Mouse (Mus musculus) lung, embryonic 15.5 days (tissue): ENCODE data around the gene Gtf3c5. TPM values are rescaled to one million over a fixed set of nuclear protein-coding genes. Genes with fewer than 3 reads are reported as not detected.

Source experiments
- ATAC-seq: fragments of 200-750 bp; cut with Nextera tagmentation; 2 replicates; pipeline ENCODE4 v1.8.0; 2017; ENCODE audit warnings: moderate number of reproducible peaks, borderline replicate concordance; ENCODE audit not compliant: low FRiP score, low TSS enrichment; ENCODE audit errors: extremely low read depth
- H3K27ac ChIP-seq: fragments of 300-500 bp; sonication (generic); 2 replicates; pipeline ENCODE4 v1.5.1; 2015; ENCODE audit warnings: moderate library complexity, mild to moderate bottlenecking, inconsistent platforms
- H3K27me3 ChIP-seq: fragments of 300-500 bp; sonication (generic); 2 replicates; pipeline ENCODE4 v1.6.1; 2015; ENCODE audit warnings: inconsistent platforms
- H3K36me3 ChIP-seq: fragments of 300-500 bp; sonication (generic); 2 replicates; pipeline ENCODE4 v1.6.1; 2015; ENCODE audit warnings: inconsistent platforms
- H3K4me1 ChIP-seq: fragments of 300-500 bp; sonication (generic); 2 replicates; pipeline ENCODE4 v1.6.1; 2015; ENCODE audit warnings: inconsistent platforms
- H3K4me2 ChIP-seq: fragments of 300-500 bp; sonication (generic); 2 replicates; pipeline ENCODE4 v1.6.1; 2015; ENCODE audit warnings: inconsistent platforms, mild to moderate bottlenecking, moderate library complexity
- H3K4me3 ChIP-seq: fragments of 300-500 bp; sonication (generic); 2 replicates; pipeline ENCODE4 v1.5.1; 2015; ENCODE audit warnings: mild to moderate bottlenecking, inconsistent platforms
- H3K9ac ChIP-seq: fragments of 300-500 bp; sonication (generic); 2 replicates; pipeline ENCODE4 v1.6.1; 2015; ENCODE audit warnings: inconsistent platforms
- H3K9me3 ChIP-seq: fragments of 300-500 bp; sonication (generic); 2 replicates; pipeline ENCODE4 v1.6.1; 2016; ENCODE audit warnings: inconsistent platforms
- whole genome bisulfite sequencing: fragments of 180-500 bp; shearing (Covaris S2); methylation state at CpG from one replicate; pipeline ENCODE4 v1.1.7; 2015; 5-methylcytosine and 5-hydroxymethylcytosine counted together
- polyA plus RNA-seq: library from polyadenylated mRNA; unstranded; fragments of >200 nt; fragmentation: Nextera tagmentation; extraction: Ambion mirVana; gene quantifications from 2 replicates; pipeline ENCODE4 v1.2.1, GENCODE M21; 2015

Gene Gtf3c5
- polyA plus RNA-seq, 1 experiment from 2014 or later, result 46.7 TPM

DNA sequence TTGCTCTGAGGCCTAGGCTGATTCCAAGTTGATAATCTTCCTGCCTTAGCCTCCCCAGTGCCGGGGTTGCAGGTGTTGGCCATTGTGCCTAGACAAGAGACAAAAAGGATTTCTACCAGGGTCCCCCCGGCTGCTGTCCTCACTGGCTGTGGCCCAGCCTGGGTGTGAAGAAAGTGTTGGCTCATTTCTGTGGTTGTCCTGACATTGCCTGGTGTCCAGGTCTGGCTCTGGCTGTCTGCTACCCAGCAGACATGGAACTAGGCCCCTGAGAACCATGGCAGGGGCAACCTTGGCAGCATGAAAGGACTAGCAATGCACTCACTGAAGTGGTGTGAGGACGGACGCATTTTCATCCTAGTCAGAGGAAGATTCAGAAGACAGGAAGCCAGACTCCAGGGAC, 53.7 kb downstream of the Gtf3c5 start:
- Histone ChIP-seq H3K4me2 (no peak overlapping the region), H3K4me3 (no peak overlapping the region), H3K27ac (no peak overlapping the region), H3K27me3 (no peaks in the 10 kb centered on the region), H3K9me3 (no peaks in the 10 kb centered on the region), H3K9ac (no peak overlapping the region), H3K4me1 (peaks cover 51% of the 10 kb centered on the region), H3K36me3 (no peaks in the 10 kb centered on the region)
- 72% methylated on average over 4 of the region's 4 CpGs for WGBS
- ATAC-seq, result no peak

DNA sequence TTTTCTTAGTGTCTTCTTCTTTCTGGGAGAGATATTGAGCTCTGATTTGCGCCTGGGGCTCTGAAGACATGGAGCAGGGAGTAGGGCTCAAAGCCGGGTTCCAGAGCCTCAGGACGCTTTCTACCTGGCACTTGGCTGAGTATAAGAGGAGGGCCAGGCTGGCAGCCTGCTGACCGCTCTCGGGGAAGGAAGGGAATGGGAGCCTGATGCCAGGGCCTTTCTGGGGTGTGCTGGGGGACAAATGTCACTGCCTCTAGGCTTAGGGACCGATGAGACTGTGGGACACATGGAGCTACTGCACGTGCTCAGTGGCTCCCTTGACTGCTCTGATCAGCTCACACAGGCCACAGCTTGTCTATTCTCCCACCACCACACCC, 55.2 kb downstream of the Gtf3c5 start:
- ATAC-seq, result no peak
- Histone ChIP-seq H3K4me3 (no peak overlapping the region), H3K4me2 (no peak overlapping the region), H3K27ac (no peak overlapping the region), H3K4me1 (peaks cover 51% of the 10 kb centered on the region), H3K36me3 (no peaks in the 10 kb centered on the region), H3K9ac (no peak overlapping the region), H3K27me3 (no peaks in the 10 kb centered on the region), H3K9me3 (no peaks in the 10 kb centered on the region)
- 83% methylated on average over 7 of the region's 7 CpGs for WGBS

DNA sequence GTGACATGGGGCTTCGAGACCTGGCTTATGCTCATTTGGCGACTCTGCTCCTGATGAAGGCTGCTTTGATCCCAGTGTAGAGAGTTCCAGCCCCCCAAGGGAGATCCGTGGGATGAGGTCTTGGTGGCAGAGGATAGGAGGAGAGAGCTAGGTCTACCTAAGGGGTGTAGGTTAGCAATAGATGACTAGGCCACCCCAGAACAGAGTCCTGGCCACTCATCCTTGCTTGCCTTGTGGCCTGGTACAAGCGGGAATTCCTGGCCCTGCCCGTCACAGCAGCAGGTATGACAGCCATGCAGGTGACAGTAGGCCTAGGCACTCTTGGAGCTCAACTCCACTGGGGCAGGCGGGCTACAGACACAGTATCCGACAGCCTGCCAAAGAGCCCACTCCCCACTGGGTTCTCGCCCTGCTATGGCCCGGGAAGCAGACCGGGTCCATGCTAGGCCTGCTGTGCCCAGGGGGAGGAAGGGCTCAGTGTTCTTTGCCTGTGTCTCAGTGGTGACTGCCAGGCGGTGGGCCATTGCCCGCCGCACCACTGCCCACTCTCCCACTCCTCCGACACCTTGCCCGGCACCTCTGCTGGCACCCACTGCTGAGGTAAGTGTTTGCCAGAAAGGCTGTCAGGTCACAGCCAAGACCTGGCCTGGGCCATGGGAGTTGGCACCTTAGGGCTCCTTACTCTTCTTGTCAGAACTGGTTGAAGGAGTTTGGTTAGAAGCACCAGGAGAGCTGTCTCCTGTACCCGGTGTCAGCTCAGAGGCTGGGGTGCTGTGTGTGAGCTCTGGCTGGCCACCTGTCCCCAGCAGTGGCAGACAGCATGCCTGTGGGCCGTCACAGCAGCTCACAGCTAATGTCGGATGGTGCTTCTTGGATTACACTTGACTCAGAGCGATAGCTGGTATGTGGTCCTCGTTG, 55.9 kb downstream of the Gtf3c5 start:
- Histone ChIP-seq H3K4me2 (no peak overlapping the region), H3K4me3 (no peak overlapping the region), H3K36me3 (no peaks in the 10 kb centered on the region), H3K27me3 (no peaks in the 10 kb centered on the region), H3K27ac (no peak overlapping the region), H3K9me3 (no peaks in the 10 kb centered on the region), H3K4me1 (peaks cover 50% of the 10 kb centered on the region), H3K9ac (no peak overlapping the region)
- 84% methylated on average over 20 of the region's 20 CpGs for WGBS
- no peak for ATAC-seq

GRCm38 (mm10) chr2:28525943-28526876, 57.3 kb downstream of the Gtf3c5 start:
- H3K27me3 ChIP-seq, result no peaks in the 10 kb centered on the region
- ATAC-seq, result 0 out of 2 replicates have a peak, but pooled peaks have one; percentile 2
- H3K9me3 ChIP-seq, result no peaks in the 10 kb centered on the region
- no peak overlapping the region for H3K9ac ChIP-seq
- peaks cover 43% of the 10 kb centered on the region for H3K4me1 ChIP-seq
- no peaks in the 10 kb centered on the region for H3K36me3 ChIP-seq
- peak overlapping the region; percentile 79 for H3K27ac ChIP-seq
- H3K4me2 ChIP-seq, result peak overlapping the region; percentile 19; the same call in 1 of the 2 replicates
- 36% methylated on average over 12 of the region's 12 CpGs for WGBS
- H3K4me3 ChIP-seq, result no peak overlapping the region

GRCm38 (mm10) chr2:28525219-28525942, 58.2 kb downstream of the Gtf3c5 start:
- H3K4me3 ChIP-seq, result no peak overlapping the region
- 12% methylated on average over 11 of the region's 11 CpGs for WGBS
- peak overlapping the region; percentile 23; the same call in 1 of the 2 replicates for H3K4me2 ChIP-seq
- H3K27me3 ChIP-seq, result no peaks in the 10 kb centered on the region
- H3K9me3 ChIP-seq, result no peaks in the 10 kb centered on the region
- no peak overlapping the region for H3K9ac ChIP-seq
- H3K4me1 ChIP-seq, result peaks cover 40% of the 10 kb centered on the region
- peak; percentile 64 for ATAC-seq
- H3K36me3 ChIP-seq, result no peaks in the 10 kb centered on the region
- H3K27ac ChIP-seq, result peak overlapping the region; percentile 79

- no peaks in the 10 kb centered on the region for H3K9me3 ChIP-seq
- peak overlapping the region; percentile 79; the same call in 1 of the 2 replicates for H3K27ac ChIP-seq
- no peaks in the 10 kb centered on the region for H3K27me3 ChIP-seq
- ATAC-seq, result no peak
- H3K4me2 ChIP-seq, result no peak overlapping the region
- H3K4me3 ChIP-seq, result no peak overlapping the region
- H3K9ac ChIP-seq, result no peak overlapping the region
- peaks cover 39% of the 10 kb centered on the region for H3K4me1 ChIP-seq
- no peaks in the 10 kb centered on the region for H3K36me3 ChIP-seq
- WGBS, result 80% methylated on average over 10 of the region's 10 CpGs
Observed at GRCm38 (mm10) chr2:28524406-28524805, 59.1 kb downstream of the Gtf3c5 start.

DNA sequence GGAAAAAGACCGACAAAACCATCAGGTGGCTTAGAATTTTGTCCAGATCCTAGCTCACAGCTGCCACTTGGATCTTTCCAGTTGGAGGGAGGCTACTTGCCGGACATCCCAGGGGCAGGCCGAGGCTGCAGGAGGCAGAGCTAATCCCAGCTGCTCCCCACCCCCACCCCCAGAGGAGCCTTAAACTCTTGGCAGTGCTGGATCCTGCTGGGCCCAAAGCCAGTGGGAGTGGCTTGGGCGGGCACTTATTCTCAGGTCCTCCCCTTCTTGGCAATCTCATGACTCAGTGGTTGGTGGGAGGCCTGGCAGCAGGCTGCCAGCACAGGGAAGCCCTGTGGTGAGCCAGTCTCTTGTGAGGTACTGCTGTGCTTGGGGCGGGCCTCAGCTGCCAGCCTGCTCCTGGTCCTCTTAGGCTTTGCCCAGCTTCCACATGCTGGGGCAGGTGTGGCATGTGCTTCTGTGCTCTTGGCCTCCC, 59.9 kb downstream of the Gtf3c5 start:
- no peaks in the 10 kb centered on the region for H3K27me3 ChIP-seq
- peak overlapping the region; percentile 7; the same call in 1 of the 2 replicates for H3K27ac ChIP-seq
- H3K9me3 ChIP-seq, result no peaks in the 10 kb centered on the region
- H3K4me3 ChIP-seq, result no peak overlapping the region
- 13% methylated on average over 5 of the region's 5 CpGs for WGBS
- no peak overlapping the region for H3K4me2 ChIP-seq
- H3K9ac ChIP-seq, result no peak overlapping the region
- H3K36me3 ChIP-seq, result no peaks in the 10 kb centered on the region
- peak; percentile 77 for ATAC-seq
- H3K4me1 ChIP-seq, result peaks cover 39% of the 10 kb centered on the region

DNA sequence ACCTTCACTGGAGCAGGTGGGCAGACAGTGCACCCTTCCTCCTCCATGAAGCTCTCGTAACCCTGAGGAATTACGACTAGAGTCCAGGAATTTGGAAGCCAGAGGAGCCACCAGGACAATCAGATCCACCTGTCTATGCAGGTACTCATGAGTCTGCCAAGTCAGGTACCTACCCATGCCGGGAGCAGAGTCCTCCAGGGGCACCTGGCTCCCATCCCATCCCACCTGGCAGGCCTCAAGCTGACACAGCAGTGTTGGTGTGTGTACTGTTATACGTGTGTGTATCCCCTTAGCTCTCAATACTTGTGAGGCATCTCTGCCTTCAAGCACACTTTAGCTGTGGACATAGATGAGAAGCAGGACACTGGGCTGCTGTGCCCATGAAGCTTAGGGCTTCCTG, 61.4 kb downstream of the Gtf3c5 start:
- H3K4me2 ChIP-seq, result no peak overlapping the region
- no peak overlapping the region for H3K9ac ChIP-seq
- no peak for ATAC-seq
- H3K9me3 ChIP-seq, result no peaks in the 10 kb centered on the region
- H3K4me3 ChIP-seq, result no peak overlapping the region
- peaks cover 44% of the 10 kb centered on the region for H3K4me1 ChIP-seq
- H3K27me3 ChIP-seq, result no peaks in the 10 kb centered on the region
- H3K36me3 ChIP-seq, result no peaks in the 10 kb centered on the region
- WGBS, result 83% methylated on average over 4 of the region's 4 CpGs
- H3K27ac ChIP-seq, result no peak overlapping the region

- Histone ChIP-seq H3K4me1 (peaks cover 42% of the 10 kb centered on the region), H3K36me3 (no peaks in the 10 kb centered on the region), H3K27me3 (no peaks in the 10 kb centered on the region), H3K4me2 (no peak overlapping the region), H3K9ac (0 out of 2 replicates have a peak overlapping the region, but pooled peaks have one; percentile 7), H3K9me3 (no peaks in the 10 kb centered on the region), H3K27ac (no peak overlapping the region), H3K4me3 (no peak overlapping the region)
- ATAC-seq, result no peak
- WGBS, result 78% methylated on average over 6 of the region's 6 CpGs
Observed at GRCm38 (mm10) chr2:28521571-28522151, 61.9 kb downstream of the Gtf3c5 start.

GRCm38 (mm10) chr2:28520581-28520980, 63.0 kb downstream of the Gtf3c5 start:
- 70% methylated on average over 5 of the region's 5 CpGs for WGBS
- no peaks in the 10 kb centered on the region for H3K36me3 ChIP-seq
- peaks cover 31% of the 10 kb centered on the region for H3K4me1 ChIP-seq
- H3K4me2 ChIP-seq, result no peak overlapping the region
- no peak overlapping the region for H3K27ac ChIP-seq
- H3K9me3 ChIP-seq, result no peaks in the 10 kb centered on the region
- H3K4me3 ChIP-seq, result no peak overlapping the region
- H3K27me3 ChIP-seq, result no peaks in the 10 kb centered on the region
- ATAC-seq, result no peak
- no peak overlapping the region for H3K9ac ChIP-seq

- 68% methylated on average over 2 of the region's 2 CpGs for WGBS
- Histone ChIP-seq H3K4me3 (no peak overlapping the region), H3K9me3 (no peaks in the 10 kb centered on the region), H3K27me3 (no peaks in the 10 kb centered on the region), H3K27ac (no peak overlapping the region), H3K4me1 (peaks cover 21% of the 10 kb centered on the region), H3K4me2 (no peak overlapping the region), H3K36me3 (no peaks in the 10 kb centered on the region), H3K9ac (no peak overlapping the region)
- no peak for ATAC-seq
Observed at GRCm38 (mm10) chr2:28518231-28518630, 65.3 kb downstream of the Gtf3c5 start.
